Mouse (Mus musculus): Measurements from ENCODE around the gene Agbl2.

GRCm38 (mm10) chr2:90845234-90845633, 62.7 kb downstream of the Agbl2 start:
- TF ChIP-seq POLR2A (IDR thresholded peaks at IDR 0.05; ENCODE audit: borderline replicate concordance, low read depth, low read length) (no peak), CTCF (IDR thresholded peaks at IDR 0.05; ENCODE audit: low read depth, low read length) (no peak)

All from bone marrow macrophage, adult 2 months (primary cell).